Mouse (Mus musculus): Measurements from ENCODE around the gene Cryzl2.

Gene Cryzl2

DNA sequence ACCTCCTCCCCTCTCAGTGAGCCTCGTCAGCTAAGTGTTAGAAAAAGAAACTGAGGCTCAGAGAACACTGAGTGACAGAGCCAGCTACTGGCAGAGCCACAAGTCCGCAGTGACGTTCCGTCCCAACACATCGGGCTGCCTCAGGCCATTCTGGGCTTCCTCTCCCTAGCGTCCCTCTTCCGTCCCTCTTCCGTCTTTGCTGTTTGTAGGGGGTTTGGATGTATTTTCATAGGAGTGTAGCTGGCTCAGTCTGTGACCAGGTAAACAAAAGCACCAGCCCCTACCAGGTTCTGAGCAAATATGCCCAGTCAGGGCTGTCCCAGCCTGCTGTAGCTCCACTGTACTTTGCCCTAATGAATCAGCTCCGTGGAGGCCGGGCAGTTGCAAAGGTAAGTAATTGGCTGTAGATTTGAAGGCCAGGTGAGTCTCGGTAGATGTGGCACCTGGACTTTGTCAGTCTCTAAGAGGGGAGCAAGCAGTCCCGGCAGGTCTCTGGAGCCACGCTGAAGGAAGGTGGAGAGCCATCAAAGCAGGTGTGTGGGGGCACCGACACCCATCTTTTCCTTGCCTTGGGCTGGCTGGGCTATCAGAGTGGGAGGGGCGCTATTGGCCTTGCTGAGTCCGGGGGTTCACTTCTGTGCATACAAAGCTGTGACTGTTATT lies 67.4 kb downstream of the Cryzl2 start:
- no peak for DNase-seq (ENCODE audit: low read depth, low spot score)

DNA sequence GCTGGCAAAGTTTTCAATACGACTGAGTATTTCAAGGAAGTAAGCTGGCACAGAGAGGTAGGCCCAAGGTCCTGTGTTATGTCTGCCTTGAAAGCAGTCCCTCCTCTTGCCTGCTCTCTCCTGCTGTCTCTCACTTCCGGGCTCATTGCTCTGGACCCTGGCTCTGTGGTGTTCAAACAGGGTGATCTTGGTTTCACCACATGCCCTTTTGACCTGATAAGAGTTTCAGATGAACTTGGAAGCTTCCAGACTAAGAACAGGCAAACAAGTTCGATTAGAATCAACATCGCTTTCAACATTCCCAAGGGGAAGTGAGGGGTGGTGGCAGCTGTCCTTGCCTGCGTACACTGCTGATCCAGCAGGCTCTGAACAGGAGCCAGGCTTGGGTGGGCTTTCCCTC lies 68.2 kb downstream of the Cryzl2 start:
- no peak for DNase-seq (ENCODE audit: low read depth, low spot score)

DNA sequence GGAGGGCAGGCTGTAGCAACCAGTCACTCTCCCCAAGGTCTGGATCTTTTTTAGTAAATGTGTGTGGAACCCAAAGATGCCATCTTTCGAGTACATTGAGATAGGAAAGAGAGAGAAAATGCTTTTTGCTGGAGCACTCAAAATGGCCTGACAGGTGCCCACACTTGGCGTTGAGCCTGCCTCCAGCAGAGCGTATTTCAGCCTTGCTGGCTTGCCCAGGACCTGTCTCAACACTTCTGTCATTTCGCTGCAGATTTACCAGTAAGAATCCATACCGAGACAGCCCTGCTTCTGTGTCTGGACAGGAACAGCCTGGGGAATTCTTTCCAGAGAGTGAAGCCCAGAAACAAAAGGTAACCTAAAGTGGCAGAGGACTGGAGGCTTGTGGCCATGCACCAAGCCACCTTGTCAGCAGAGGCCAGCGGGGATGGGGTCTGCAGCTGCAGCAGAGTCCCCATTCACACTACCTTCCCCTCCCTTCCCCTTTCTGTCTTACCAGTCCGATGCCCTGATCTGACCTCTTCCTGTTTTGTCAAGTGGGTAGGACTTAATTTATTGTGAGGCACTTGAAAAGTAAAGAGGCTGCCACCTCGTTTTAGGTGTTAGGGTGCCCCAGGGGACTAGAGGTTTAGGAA lies 74.6 kb downstream of the Cryzl2 start:
- no peak for DNase-seq (ENCODE audit: low read depth, low spot score)

DNA sequence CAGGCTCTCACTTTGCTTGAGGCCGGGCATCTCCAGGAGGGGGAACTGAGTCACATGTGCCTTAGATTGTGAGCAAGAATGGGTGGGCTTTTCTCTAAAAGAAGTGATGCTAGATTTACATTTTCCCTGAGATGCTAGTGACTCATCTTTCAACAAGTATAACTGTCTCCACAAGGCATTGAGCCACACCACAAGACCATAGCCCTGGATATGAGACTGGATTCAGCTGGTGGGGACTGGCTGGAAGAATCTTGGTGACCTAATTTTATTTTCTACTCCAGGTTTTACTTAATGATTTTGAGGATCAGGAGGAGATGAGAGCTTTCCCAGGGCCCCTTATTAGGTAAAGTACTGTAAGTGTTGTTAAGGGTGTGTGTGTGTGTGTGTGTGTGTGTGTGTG lies 77.2 kb downstream of the Cryzl2 start:
- no peak for DNase-seq (ENCODE audit: low read depth, low spot score)

DNA sequence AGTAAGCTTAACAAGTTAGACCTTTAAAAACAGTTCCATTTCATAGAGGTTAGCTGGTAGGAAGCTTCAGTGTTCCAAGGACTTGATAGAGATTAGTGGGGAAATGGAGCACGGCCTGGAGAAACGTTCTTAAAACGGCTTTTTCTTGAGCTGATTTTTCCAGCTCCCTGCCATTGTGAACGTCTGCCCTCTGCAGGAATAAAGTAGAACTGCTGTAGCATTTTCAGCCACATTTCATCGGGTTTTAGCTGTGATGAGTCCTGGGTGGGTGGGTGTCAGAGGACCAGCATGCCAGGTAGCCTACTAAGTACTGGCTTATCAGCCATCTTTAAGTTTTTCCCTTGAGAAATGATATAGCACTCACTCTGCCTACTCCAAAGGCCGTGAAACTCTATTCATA lies 78.1 kb downstream of the Cryzl2 start:
- DNase-seq (ENCODE audit: low read depth, low spot score), result no peak

DNA sequence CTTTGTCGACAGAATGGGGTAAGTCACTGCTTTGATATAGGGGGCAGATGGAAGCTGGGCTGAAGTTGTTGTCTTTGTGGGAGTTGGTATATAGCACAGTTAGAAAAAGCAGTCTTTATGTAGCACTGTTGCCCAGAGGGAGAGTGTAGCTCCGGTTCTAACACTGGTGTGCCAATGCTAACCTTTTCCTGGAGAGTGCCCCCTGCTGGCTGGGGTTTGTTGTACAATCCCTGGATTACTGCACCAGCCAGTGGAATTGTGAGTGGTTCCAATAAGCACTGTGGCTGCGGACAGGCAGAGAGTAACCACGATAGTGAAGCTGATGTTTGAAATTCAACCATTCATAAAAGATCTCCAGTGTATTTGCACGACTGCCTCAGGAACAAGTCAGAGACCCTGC lies 79.3 kb downstream of the Cryzl2 start:
- no peak for DNase-seq (ENCODE audit: low read depth, low spot score)
